Mouse (Mus musculus) thymus, adult 2 months (tissue): ENCODE data around the gene Slc22a12.

Source experiments
- CTCF ChIP-seq: fragments of 200-500 bp; IDR thresholded peaks from 2 replicates; pipeline ENCODE4 v1.5.1; 2012; ENCODE audit warnings: mild to moderate bottlenecking, control low read depth, low read length, moderate library complexity, borderline replicate concordance; ENCODE audit not compliant: control insufficient read depth, poor library complexity, insufficient read depth; ENCODE audit errors: extremely low read depth
- POLR2A ChIP-seq: fragments of 200-500 bp; IDR thresholded peaks from 2 replicates; pipeline ENCODE4 v1.6.1; 2012; ENCODE audit warnings: mild to moderate bottlenecking, low read length, control low read depth, moderate library complexity; ENCODE audit not compliant: control insufficient read depth, poor library complexity, insufficient read depth; ENCODE audit errors: extremely low read depth

DNA sequence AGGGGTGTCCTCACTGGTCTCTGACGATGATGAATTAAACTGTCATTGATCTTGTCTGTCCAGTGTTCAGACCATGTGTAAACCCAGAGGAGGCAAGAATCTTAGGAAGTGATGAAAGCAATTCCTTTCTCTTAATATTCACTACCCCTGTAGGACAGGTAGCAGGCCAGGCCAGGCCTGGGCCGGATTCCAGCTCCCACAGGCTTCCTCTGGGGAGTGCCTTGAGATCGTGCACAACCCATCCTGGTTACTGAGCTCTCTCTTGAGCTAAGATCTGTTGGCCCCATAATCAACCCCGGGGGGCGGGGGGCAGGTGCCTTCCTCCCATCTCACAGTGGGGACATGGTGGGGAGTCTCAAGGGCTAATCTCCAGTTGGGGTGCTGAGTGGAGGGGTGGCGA lies 22.3 kb upstream of the Slc22a12 start:
- no peak for TF ChIP-seq CTCF
- TF ChIP-seq POLR2A, result no peak
